Comparison of ENCODE assay signal across 8 mouse cellular contexts in genomic region chr16:4963346-4963745, GRCm38 (mm10). TPM values are rescaled to one million over a fixed set of nuclear protein-coding genes. Genes with fewer than 3 reads are reported as not detected.
DNase-seq lines count a peak whose midpoint lies in the region; ATAC-seq and TF ChIP-seq lines count a peak whose summit lies in the region.

No protein-coding gene starts in this region.

- H3K4me2 ChIP-seq in limb, embryonic 15.5 days, result peak overlapping the region; percentile 77

- no peak for ATAC-seq in limb, embryonic 15.5 days (ENCODE audit: insufficient number of reproducible peaks, low FRiP score, low TSS enrichment, low read depth)
- no peak for ATAC-seq in activated CD4-positive, CD25-positive, alpha-beta regulatory T cell, adult 4 months

- peak; percentile 7 for DNase-seq in embryo, embryonic 10.5 days (ENCODE audit: low spot score)
- DNase-seq in embryo, embryonic 10 days (ENCODE audit: low spot score), result no peak
- no peak for DNase-seq in testis, postnatal 10 days (ENCODE audit: low spot score)
- no peak for DNase-seq in cerebellum, adult 11-12 months
- DNase-seq in cerebellum, postnatal 36 days, result no peak

- TF ChIP-seq CTCF in testis, adult 2 months (IDR thresholded peaks at IDR 0.05; ENCODE audit: control insufficient read depth, insufficient read depth, insufficient replicate concordance, low read depth, low read length), result no peak

- no peaks in the 10 kb centered on the region for H3K9me3 ChIP-seq in limb, embryonic 15.5 days

- H3K4me1 ChIP-seq in testis, adult 2 months (ENCODE audit: control insufficient read depth, insufficient read depth, low read length), result peaks cover 9% of the 10 kb centered on the region
- peaks cover 18% of the 10 kb centered on the region for H3K4me1 ChIP-seq in limb, embryonic 15.5 days

- no peak for TF ChIP-seq POLR2A in testis, adult 2 months (IDR thresholded peaks at IDR 0.05; ENCODE audit: control insufficient read depth, low read depth, low read length)

- H3K9ac ChIP-seq in limb, embryonic 15.5 days, result peak overlapping the region; percentile 85

- no peaks in the 10 kb centered on the region for H3K27me3 ChIP-seq in testis, adult 2 months (ENCODE audit: control insufficient read depth, insufficient read depth, low read length)
- no peaks in the 10 kb centered on the region for H3K27me3 ChIP-seq in limb, embryonic 15.5 days

- peak overlapping the region; percentile 68 for H3K27ac ChIP-seq in testis, adult 2 months (ENCODE audit: control insufficient read depth, insufficient read depth, low read depth, low read length)
- H3K27ac ChIP-seq in limb, embryonic 15.5 days, result no peak overlapping the region

- H3K36me3 ChIP-seq in testis, adult 2 months (ENCODE audit: control insufficient read depth, insufficient read depth, low read length), result peaks cover 1% of the 10 kb centered on the region
- H3K36me3 ChIP-seq in limb, embryonic 15.5 days, result 0 out of 2 replicates have a peak, but pooled peaks cover 12% of the 10 kb centered on the region

- 38% methylated on average over 9 of the region's 9 CpGs for WGBS in limb, embryonic 15.5 days

- H3K4me3 ChIP-seq in testis, adult 2 months (ENCODE audit: control insufficient read depth, low read depth, low read length), result peak overlapping the region; percentile 100
- peak overlapping the region; percentile 99 for H3K4me3 ChIP-seq in limb, embryonic 15.5 days

RNA-seq across cellular contexts. Expression of gene Anks3, which starts 0.7 kb away (rescaled TPM):
- polyA plus RNA-seq in testis, adult 2 months (2012; rRNA removed), result 39.3 and 41.5 TPM in 2 replicates
- 63.2 and 67.3 TPM in 2 replicates for polyA plus RNA-seq in limb, embryonic 15.5 days (2015; fragmentation: Nextera tagmentation; extraction: Ambion mirVana)
- 10 to 100 TPM; 29.7 to 31.8 TPM for polyA plus RNA-seq in activated CD4-positive, CD25-positive, alpha-beta regulatory T cell, adult 4 months (2017; shearing (Covaris generic))

RNA-seq across cellular contexts. Expression of gene Nudt16l1, which starts 24.8 kb away (rescaled TPM):
- 43.1 and 44.3 TPM in 2 replicates for polyA plus RNA-seq in testis, adult 2 months (2012; rRNA removed)
- 147 and 151 TPM in 2 replicates for polyA plus RNA-seq in limb, embryonic 15.5 days (2015; fragmentation: Nextera tagmentation; extraction: Ambion mirVana)
- 10 to 100 TPM; 86.6 to 90.3 TPM for polyA plus RNA-seq in activated CD4-positive, CD25-positive, alpha-beta regulatory T cell, adult 4 months (2017; shearing (Covaris generic))

RNA-seq across cellular contexts. Expression of gene Sept12, which starts 34.3 kb away (rescaled TPM):
- 558 and 561 TPM in 2 replicates for polyA plus RNA-seq in testis, adult 2 months (2012; rRNA removed)
- polyA plus RNA-seq in limb, embryonic 15.5 days (2015; fragmentation: Nextera tagmentation; extraction: Ambion mirVana), result not detected in 2 replicates
- polyA plus RNA-seq in activated CD4-positive, CD25-positive, alpha-beta regulatory T cell, adult 4 months (2017; shearing (Covaris generic)), result not detected

RNA-seq across cellular contexts. Expression of gene Smim22, which starts 43.7 kb away (rescaled TPM):
- 1.7 and 4.3 TPM in 2 replicates for polyA plus RNA-seq in testis, adult 2 months (2012; rRNA removed)
- 5.3 and 5.8 TPM in 2 replicates for polyA plus RNA-seq in limb, embryonic 15.5 days (2015; fragmentation: Nextera tagmentation; extraction: Ambion mirVana)
- polyA plus RNA-seq in activated CD4-positive, CD25-positive, alpha-beta regulatory T cell, adult 4 months (2017; shearing (Covaris generic)), result not detected

RNA-seq across cellular contexts. Expression of gene Rogdi, which starts 50.0 kb away (rescaled TPM):
- polyA plus RNA-seq in testis, adult 2 months (2012; rRNA removed), result 277 and 305 TPM in 2 replicates
- polyA plus RNA-seq in limb, embryonic 15.5 days (2015; fragmentation: Nextera tagmentation; extraction: Ambion mirVana), result 45.0 and 51.9 TPM in 2 replicates
- 10 to 100 TPM; 18.5 to 23.5 TPM for polyA plus RNA-seq in activated CD4-positive, CD25-positive, alpha-beta regulatory T cell, adult 4 months (2017; shearing (Covaris generic))

Comparison
In these comparisons a context has a peak if more than half of its experiments do, and no peak if none do; other contexts are left out.
1. RNA of gene Sept12, which starts 34.3 kb away (polyA plus RNA-seq): 558 to 561 TPM in testis, adult 2 months; not detected in activated CD4-positive, CD25-positive, alpha-beta regulatory T cell, adult 4 months and not detected in limb, embryonic 15.5 days; every median in the first group is over 100 times any median in the second.